Mouse (Mus musculus): ENCODE results near the gene Fam213a. TPM values are rescaled to one million over a fixed set of nuclear protein-coding genes. Genes with fewer than 3 reads are reported as not detected.

The Fam213a gene
- polyA plus RNA-seq, 1 experiment from 2014 or later: 67.9 TPM

- no peak overlapping the region; the same call in none of the 2 replicates for H3K4me3 ChIP-seq (replicated peaks)
- peaks cover 40% of the 10 kb centered on the region for H3K36me3 ChIP-seq
- 67% methylated on average over 22 of the region's 22 CpGs for WGBS (ENCODE audit: insufficient replicate concordance)
Observed at GRCm38 (mm10) chr14:41004201-41005141, 9.1 kb downstream of the Fam213a start.

GRCm38 (mm10) chr14:41001576-41001975, 12.0 kb downstream of the Fam213a start:
- no peak overlapping the region for H3K4me2 ChIP-seq
- WGBS (ENCODE audit: insufficient replicate concordance): 92% methylated on average over 5 of the region's 5 CpGs
- H3K27ac ChIP-seq: no peak overlapping the region
- no peaks in the 10 kb centered on the region for H3K9me3 ChIP-seq (replicated peaks)
- peaks cover 33% of the 10 kb centered on the region for H3K4me1 ChIP-seq (replicated peaks)
- peaks cover 67% of the 10 kb centered on the region for H3K36me3 ChIP-seq
- H3K4me3 ChIP-seq (replicated peaks): no peak overlapping the region
- no peak overlapping the region for H3K9ac ChIP-seq
- H3K27me3 ChIP-seq: no peaks in the 10 kb centered on the region
- no peak for DNase-seq
- no peak for ATAC-seq (ENCODE audit: low read depth)

More at GRCm38 (mm10) chr14:41004201-41005141, 9.1 kb downstream of the Fam213a start:
- Histone ChIP-seq H3K9ac (peak overlapping the region; percentile 15; the same call in 1 of the 2 replicates), H3K27me3 (no peaks in the 10 kb centered on the region), H3K27ac (peak overlapping the region; percentile 96), H3K9me3 (replicated peaks) (no peaks in the 10 kb centered on the region), H3K4me2 (peak overlapping the region; percentile 74), H3K4me1 (replicated peaks) (peaks cover 62% of the 10 kb centered on the region)
- ATAC-seq (ENCODE audit: low read depth): no peak
- no peak for DNase-seq

GRCm38 (mm10) chr14:41000801-41001200, 12.8 kb downstream of the Fam213a start:
- Histone ChIP-seq H3K9me3 (replicated peaks) (no peaks in the 10 kb centered on the region), H3K27ac (no peak overlapping the region), H3K4me1 (replicated peaks) (peaks cover 32% of the 10 kb centered on the region), H3K9ac (no peak overlapping the region), H3K4me3 (replicated peaks) (no peak overlapping the region), H3K27me3 (no peaks in the 10 kb centered on the region), H3K36me3 (peaks cover 75% of the 10 kb centered on the region), H3K4me2 (no peak overlapping the region)
- WGBS (ENCODE audit: insufficient replicate concordance): 86% methylated on average over 4 of the region's 4 CpGs
- no peak for DNase-seq
- ATAC-seq (ENCODE audit: low read depth): no peak

GRCm38 (mm10) chr14:40999904-41000645, 13.5 kb downstream of the Fam213a start:
- Histone ChIP-seq H3K27ac (no peak overlapping the region), H3K9me3 (replicated peaks) (no peaks in the 10 kb centered on the region), H3K4me1 (replicated peaks) (peaks cover 28% of the 10 kb centered on the region), H3K4me3 (replicated peaks) (no peak overlapping the region), H3K4me2 (no peak overlapping the region), H3K9ac (no peak overlapping the region), H3K27me3 (no peaks in the 10 kb centered on the region), H3K36me3 (peaks cover 82% of the 10 kb centered on the region)
- DNase-seq: no peak
- ATAC-seq (ENCODE audit: low read depth): no peak
- WGBS (ENCODE audit: insufficient replicate concordance): 75% methylated on average over 7 of the region's 7 CpGs

GRCm38 (mm10) chr14:40996171-40996570, 17.4 kb downstream of the Fam213a start:
- no peaks in the 10 kb centered on the region for H3K9me3 ChIP-seq (replicated peaks)
- no peak for ATAC-seq (ENCODE audit: low read depth)
- no peaks in the 10 kb centered on the region for H3K27me3 ChIP-seq
- no peak overlapping the region for H3K4me3 ChIP-seq (replicated peaks)
- no peak for DNase-seq
- peaks cover 43% of the 10 kb centered on the region for H3K4me1 ChIP-seq (replicated peaks)
- peaks cover 74% of the 10 kb centered on the region for H3K36me3 ChIP-seq
- no peak overlapping the region for H3K9ac ChIP-seq
- WGBS (ENCODE audit: insufficient replicate concordance): 80% methylated on average over 3 of the region's 3 CpGs
- no peak overlapping the region for H3K4me2 ChIP-seq
- peak overlapping the region; percentile 1; the same call in 1 of the 2 replicates for H3K27ac ChIP-seq

- Histone ChIP-seq H3K4me2 (peak overlapping the region; percentile 70), H3K9ac (peak overlapping the region; percentile 71), H3K4me1 (replicated peaks) (peaks cover 76% of the 10 kb centered on the region), H3K36me3 (peaks cover 38% of the 10 kb centered on the region), H3K27me3 (no peaks in the 10 kb centered on the region), H3K9me3 (replicated peaks) (no peaks in the 10 kb centered on the region), H3K27ac (peak overlapping the region; percentile 90), H3K4me3 (replicated peaks) (peak overlapping the region; percentile 49)
- DNase-seq (peak; percentile 67), ATAC-seq (ENCODE audit: low read depth) (peak; percentile 89)
- WGBS (ENCODE audit: insufficient replicate concordance): 3% methylated on average over 6 of the region's 6 CpGs
Observed at GRCm38 (mm10) chr14:40992464-40992863, 21.1 kb downstream of the Fam213a start.

GRCm38 (mm10) chr14:40988780-40989179, 24.8 kb downstream of the Fam213a start:
- H3K4me2 ChIP-seq: peak overlapping the region; percentile 70
- H3K36me3 ChIP-seq: 0 out of 2 replicates have a peak, but pooled peaks cover 4% of the 10 kb centered on the region
- peaks cover 59% of the 10 kb centered on the region for H3K4me1 ChIP-seq (replicated peaks)
- H3K9me3 ChIP-seq (replicated peaks): no peaks in the 10 kb centered on the region
- ATAC-seq (ENCODE audit: low read depth) (peak; percentile 42), DNase-seq (peak; percentile 38)
- H3K9ac ChIP-seq: peak overlapping the region; percentile 47
- H3K4me3 ChIP-seq (replicated peaks): no peak overlapping the region
- peak overlapping the region; percentile 79 for H3K27ac ChIP-seq
- 28% methylated on average over 5 of the region's 5 CpGs for WGBS (ENCODE audit: insufficient replicate concordance)
- no peaks in the 10 kb centered on the region for H3K27me3 ChIP-seq

GRCm38 (mm10) chr14:40987184-40987583, 26.4 kb downstream of the Fam213a start:
- Histone ChIP-seq H3K4me2 (no peak overlapping the region), H3K9me3 (replicated peaks) (no peaks in the 10 kb centered on the region), H3K27ac (0 out of 2 replicates have a peak overlapping the region, but pooled peaks have one; percentile 5), H3K9ac (no peak overlapping the region), H3K36me3 (no peaks in the 10 kb centered on the region), H3K27me3 (no peaks in the 10 kb centered on the region), H3K4me1 (replicated peaks) (peaks cover 43% of the 10 kb centered on the region), H3K4me3 (replicated peaks) (no peak overlapping the region)
- WGBS (ENCODE audit: insufficient replicate concordance): 80% methylated on average over 2 of the region's 2 CpGs
- no peak for ATAC-seq (ENCODE audit: low read depth)
- no peak for DNase-seq

- H3K4me2 ChIP-seq: no peak overlapping the region
- H3K27ac ChIP-seq: no peak overlapping the region
- H3K9me3 ChIP-seq (replicated peaks): no peaks in the 10 kb centered on the region
- H3K9ac ChIP-seq: no peak overlapping the region
- no peaks in the 10 kb centered on the region for H3K36me3 ChIP-seq
- no peak overlapping the region for H3K4me3 ChIP-seq (replicated peaks)
- WGBS (ENCODE audit: insufficient replicate concordance): 65% methylated on average over 4 of the region's 4 CpGs
- H3K4me1 ChIP-seq (replicated peaks): peaks cover 28% of the 10 kb centered on the region
- ATAC-seq (ENCODE audit: low read depth) (no peak), DNase-seq (no peak)
- H3K27me3 ChIP-seq: no peaks in the 10 kb centered on the region
Observed at GRCm38 (mm10) chr14:40985635-40986034, 28.0 kb downstream of the Fam213a start.

GRCm38 (mm10) chr14:40979723-40980122, 33.9 kb downstream of the Fam213a start:
- WGBS (ENCODE audit: insufficient replicate concordance): 65% methylated on average over 1 of the region's 1 CpGs
- DNase-seq (no peak), ATAC-seq (ENCODE audit: low read depth) (no peak)
- Histone ChIP-seq H3K4me2 (no peak overlapping the region), H3K27me3 (no peaks in the 10 kb centered on the region), H3K4me1 (replicated peaks) (peaks cover 13% of the 10 kb centered on the region), H3K9ac (no peak overlapping the region; the same call in 1 of the 2 replicates), H3K9me3 (replicated peaks) (no peaks in the 10 kb centered on the region), H3K4me3 (replicated peaks) (no peak overlapping the region), H3K36me3 (no peaks in the 10 kb centered on the region), H3K27ac (no peak overlapping the region)

GRCm38 (mm10) chr14:40979002-40979401, 34.6 kb downstream of the Fam213a start:
- WGBS (ENCODE audit: insufficient replicate concordance): 47% methylated on average over 4 of the region's 4 CpGs
- ATAC-seq (ENCODE audit: low read depth) (peak; percentile 81), DNase-seq (peak; percentile 50)
- H3K27me3 ChIP-seq: no peaks in the 10 kb centered on the region
- peaks cover 13% of the 10 kb centered on the region for H3K4me1 ChIP-seq (replicated peaks)
- H3K27ac ChIP-seq: no peak overlapping the region
- H3K9me3 ChIP-seq (replicated peaks): no peaks in the 10 kb centered on the region
- no peaks in the 10 kb centered on the region for H3K36me3 ChIP-seq
- H3K9ac ChIP-seq: no peak overlapping the region
- no peak overlapping the region for H3K4me3 ChIP-seq (replicated peaks)
- H3K4me2 ChIP-seq: no peak overlapping the region
